7 mouse cellular contexts compared by ENCODE assay signal in genomic region chr7:29301127-29301566, GRCm38 (mm10). TPM values are rescaled to one million over a fixed set of nuclear protein-coding genes. Genes with fewer than 3 reads are reported as not detected.
DNase-seq lines count a peak whose midpoint lies in the region; ATAC-seq and TF ChIP-seq lines count a peak whose summit lies in the region.

No protein-coding gene starts in this region.

- peak overlapping the region; percentile 59; the same call in 1 of the 2 replicates for H3K27ac ChIP-seq in forebrain, embryonic 12.5 days
- H3K27ac ChIP-seq in hindbrain, embryonic 15.5 days (replicated peaks) = peak overlapping the region; percentile 46; the same call in 1 of the 2 replicates
- H3K27ac ChIP-seq in lung, embryonic 14.5 days (ENCODE audit: low read depth) = no peak overlapping the region

- H3K27me3 ChIP-seq in forebrain, embryonic 12.5 days = no peaks in the 10 kb centered on the region
- no peaks in the 10 kb centered on the region for H3K27me3 ChIP-seq in hindbrain, embryonic 15.5 days
- peaks cover 15% of the 10 kb centered on the region; the same call in 1 of the 2 replicates for H3K27me3 ChIP-seq in lung, embryonic 14.5 days (ENCODE audit: insufficient read depth, low read length)

- H3K9ac ChIP-seq in forebrain, embryonic 12.5 days = no peak overlapping the region
- H3K9ac ChIP-seq in hindbrain, embryonic 15.5 days = no peak overlapping the region
- H3K9ac ChIP-seq in lung, embryonic 14.5 days = no peak overlapping the region

- 0 out of 2 replicates have a peak overlapping the region, but pooled peaks have one; percentile 14 for H3K4me3 ChIP-seq in forebrain, embryonic 12.5 days (replicated peaks)
- H3K4me3 ChIP-seq in hindbrain, embryonic 15.5 days = no peak overlapping the region
- H3K4me3 ChIP-seq in lung, embryonic 14.5 days (ENCODE audit: low read depth, low read length) = no peak overlapping the region

- H3K4me1 ChIP-seq in forebrain, embryonic 12.5 days = peaks cover 21% of the 10 kb centered on the region
- peaks cover 30% of the 10 kb centered on the region for H3K4me1 ChIP-seq in hindbrain, embryonic 15.5 days (replicated peaks)
- H3K4me1 ChIP-seq in lung, embryonic 14.5 days (ENCODE audit: insufficient read depth) = peaks cover 7% of the 10 kb centered on the region; the same call in 1 of the 2 replicates

- under 1% methylated on average over 7 of the region's 7 CpGs for WGBS in forebrain, embryonic 12.5 days
- 3% methylated on average over 7 of the region's 7 CpGs for WGBS in hindbrain, embryonic 15.5 days
- WGBS in lung, embryonic 14.5 days = 2% methylated on average over 7 of the region's 7 CpGs

- no peaks in the 10 kb centered on the region for H3K36me3 ChIP-seq in forebrain, embryonic 12.5 days (replicated peaks)
- no peaks in the 10 kb centered on the region for H3K36me3 ChIP-seq in hindbrain, embryonic 15.5 days
- no peaks in the 10 kb centered on the region for H3K36me3 ChIP-seq in lung, embryonic 14.5 days (ENCODE audit: insufficient read depth)

- TF ChIP-seq CTCF in lung, embryonic 14.5 days (IDR thresholded peaks at IDR 0.05; ENCODE audit: low read depth) = peak; percentile 75

- DNase-seq in 3134 (ENCODE audit: extremely low read depth, insufficient read length, low spot score) (peak; percentile 50), A20 (ENCODE audit: low read depth, low spot score) (peak; percentile 83)
- DNase-seq in c-Kit-negative CD71-positive TER-119-positive erythroid progenitor cells, embryonic 14.5 days (ENCODE audit: low read depth, low spot score) = peak; percentile 36
- DNase-seq in lung, embryonic 14.5 days = peak; percentile 93
- DNase-seq in retina, embryonic 14.5 days (ENCODE audit: low spot score) = peak; percentile 92

- no peaks in the 10 kb centered on the region for H3K9me3 ChIP-seq in forebrain, embryonic 12.5 days
- no peaks in the 10 kb centered on the region for H3K9me3 ChIP-seq in hindbrain, embryonic 15.5 days
- no peaks in the 10 kb centered on the region for H3K9me3 ChIP-seq in lung, embryonic 14.5 days (ENCODE audit: low read depth, low read length)

- no peak for ATAC-seq in forebrain, embryonic 12.5 days (ENCODE audit: low FRiP score)
- no peak for ATAC-seq in hindbrain, embryonic 15.5 days (ENCODE audit: low FRiP score, low read depth)
- ATAC-seq in lung, embryonic 14.5 days (ENCODE audit: insufficient read depth) = no peak

- peak overlapping the region; percentile 39 for H3K4me2 ChIP-seq in forebrain, embryonic 12.5 days
- peak overlapping the region; percentile 45 for H3K4me2 ChIP-seq in hindbrain, embryonic 15.5 days
- peak overlapping the region; percentile 36; the same call in 1 of the 2 replicates for H3K4me2 ChIP-seq in lung, embryonic 14.5 days

RNA-seq across cellular contexts. Expression of gene Dpf1, which starts 2.6 kb away (rescaled TPM):
- polyA plus RNA-seq in forebrain, embryonic 12.5 days (2016; fragmentation: Nextera tagmentation; extraction: Ambion mirVana) = 118 and 147 TPM in 2 replicates
- 180 and 184 TPM in 2 replicates for polyA plus RNA-seq in hindbrain, embryonic 15.5 days (2015; fragmentation: Nextera tagmentation; extraction: Ambion mirVana)
- polyA plus RNA-seq in lung, embryonic 14.5 days (2014; fragmentation: Nextera tagmentation; extraction: Ambion mirVana) = 13.5 and 14.7 TPM in 2 replicates

RNA-seq across cellular contexts. Expression of gene Ppp1r14a, which starts 12.0 kb away (rescaled TPM):
- polyA plus RNA-seq in forebrain, embryonic 12.5 days (2016; fragmentation: Nextera tagmentation; extraction: Ambion mirVana) = 14.8 and 16.5 TPM in 2 replicates
- polyA plus RNA-seq in hindbrain, embryonic 15.5 days (2015; fragmentation: Nextera tagmentation; extraction: Ambion mirVana) = 3.0 and 5.1 TPM in 2 replicates
- polyA plus RNA-seq in lung, embryonic 14.5 days (2014; fragmentation: Nextera tagmentation; extraction: Ambion mirVana) = 114 and 127 TPM in 2 replicates

RNA-seq across cellular contexts. Expression of gene Spint2, which starts 19.4 kb away (rescaled TPM):
- 42.2 and 45.0 TPM in 2 replicates for polyA plus RNA-seq in forebrain, embryonic 12.5 days (2016; fragmentation: Nextera tagmentation; extraction: Ambion mirVana)
- 73.8 and 84.5 TPM in 2 replicates for polyA plus RNA-seq in hindbrain, embryonic 15.5 days (2015; fragmentation: Nextera tagmentation; extraction: Ambion mirVana)
- 243 and 265 TPM in 2 replicates for polyA plus RNA-seq in lung, embryonic 14.5 days (2014; fragmentation: Nextera tagmentation; extraction: Ambion mirVana)

RNA-seq across cellular contexts. Expression of gene 2200002D01Rik, which starts 52.9 kb away (rescaled TPM):
- polyA plus RNA-seq in forebrain, embryonic 12.5 days (2016; fragmentation: Nextera tagmentation; extraction: Ambion mirVana) = 0.76 and 1.4 TPM in 2 replicates
- 0.67 and 0.75 TPM in 2 replicates for polyA plus RNA-seq in hindbrain, embryonic 15.5 days (2015; fragmentation: Nextera tagmentation; extraction: Ambion mirVana)
- polyA plus RNA-seq in lung, embryonic 14.5 days (2014; fragmentation: Nextera tagmentation; extraction: Ambion mirVana) = 4.6 and 4.7 TPM in 2 replicates

Comparison
In these comparisons a context has a peak if more than half of its experiments do, and no peak if none do; other contexts are left out.
1. DNase-seq: peak in every context shown above with its lines; median percentile 93 in lung, embryonic 14.5 days; 92 in retina, embryonic 14.5 days; 83 in A20; 50 in 3134; 36 in c-Kit-negative CD71-positive TER-119-positive erythroid progenitor cells, embryonic 14.5 days.